Mouse (Mus musculus) midbrain, embryonic 15.5 days (tissue): ENCODE results near the gene Bean1. TPM values are rescaled to one million over a fixed set of nuclear protein-coding genes. Genes with fewer than 3 reads are reported as not detected.
"Not testable (repeated sequence)": the region's sequence is repeated elsewhere in the genome, so short reads cannot be mapped to it uniquely, and the experiment has no call there.

Experiments
- ATAC-seq: fragments of 200-750 bp; cut with Nextera tagmentation; replicated peaks from 2 replicates; pipeline ENCODE4 v1.8.0; 2017; ENCODE audit warnings: moderate TSS enrichment
- H3K27ac ChIP-seq: fragments of 300-500 bp; sonication (generic); 2 replicates; pipeline ENCODE4 v1.5.1; 2015; ENCODE audit warnings: mild to moderate bottlenecking, inconsistent platforms
- H3K27me3 ChIP-seq: fragments of 300-500 bp; sonication (generic); replicated peaks from 2 replicates; pipeline ENCODE4 v1.6.1; 2015; ENCODE audit warnings: inconsistent platforms
- H3K36me3 ChIP-seq: fragments of 300-500 bp; sonication (generic); replicated peaks from 2 replicates; pipeline ENCODE4 v1.6.1; 2015; ENCODE audit warnings: inconsistent platforms
- H3K4me1 ChIP-seq: fragments of 300-500 bp; sonication (generic); 2 replicates; pipeline ENCODE4 v1.6.1; 2015; ENCODE audit warnings: inconsistent platforms
- H3K4me2 ChIP-seq: fragments of 300-500 bp; sonication (generic); 2 replicates; pipeline ENCODE4 v1.6.1; 2015; ENCODE audit warnings: inconsistent platforms, mild to moderate bottlenecking, moderate library complexity
- H3K4me3 ChIP-seq: fragments of 300-500 bp; sonication (generic); 2 replicates; pipeline ENCODE4 v1.5.1; 2015; ENCODE audit warnings: mild to moderate bottlenecking, inconsistent platforms
- H3K9ac ChIP-seq: fragments of 300-500 bp; sonication (generic); 2 replicates; pipeline ENCODE4 v1.6.1; 2015; ENCODE audit warnings: mild to moderate bottlenecking, inconsistent platforms
- H3K9me3 ChIP-seq: fragments of 300-500 bp; sonication (generic); 2 replicates; pipeline ENCODE4 v1.6.1; 2016; ENCODE audit warnings: inconsistent platforms
- WGBS: fragments of 180-500 bp; shearing (Covaris S2); methylation state at CpG from one replicate; pipeline ENCODE4 v1.1.7; 2015; ENCODE audit warnings: mixed read lengths; 5-methylcytosine and 5-hydroxymethylcytosine counted together
- polyA plus RNA-seq: library from polyadenylated mRNA; unstranded; fragments of >200 nt; fragmentation: Nextera tagmentation; extraction: Ambion mirVana; gene quantifications from 2 replicates; pipeline ENCODE4 v1.2.1, GENCODE M21; 2015

The Bean1 gene
- polyA plus RNA-seq, 1 experiment from 2014 or later = 6.6 TPM

DNA sequence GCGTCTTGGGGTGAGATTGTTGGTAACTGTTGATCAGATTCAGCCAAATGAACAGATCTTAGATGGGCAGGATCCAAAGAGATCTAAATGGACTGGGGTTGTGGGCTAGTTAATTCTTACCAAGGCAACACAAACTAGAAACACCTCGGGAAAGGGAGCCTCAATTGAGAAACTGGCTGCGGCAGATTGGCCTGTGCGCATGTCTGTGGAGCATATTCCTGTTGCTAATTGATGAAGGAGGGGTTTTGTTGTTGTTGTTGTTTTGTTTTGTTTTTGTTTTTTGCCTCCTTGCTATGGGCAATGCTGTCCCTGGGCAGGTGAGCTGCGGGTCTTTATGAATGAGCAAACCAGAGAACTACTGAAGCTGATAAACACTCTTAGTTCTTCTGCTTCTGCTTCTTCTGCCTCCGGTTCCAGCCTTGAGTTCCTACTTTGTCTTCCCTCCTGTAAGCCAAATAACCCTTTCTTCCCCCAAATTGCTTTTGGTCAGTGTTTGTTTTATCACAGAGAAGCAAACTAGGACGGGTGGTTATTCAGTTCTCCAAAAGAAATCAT, 79.3 kb downstream of the Bean1 start:
- WGBS = 85% methylated on average over 7 of the region's 7 CpGs
- no peaks in the 10 kb centered on the region for H3K27me3 ChIP-seq

GRCm38 (mm10) chr8:104250439-104251367, 80.5 kb downstream of the Bean1 start, which contains the start of gene Cklf:
TSS of gene Cklf (plus strand) at chr8:104250861.
- H3K4me1 ChIP-seq = peaks cover 24% of the 10 kb centered on the region
- peak within 1 kb of the TSS; percentile 57 for H3K9ac ChIP-seq
- 0 out of 2 replicates have a peak, but pooled peaks cover 2% of the 10 kb centered on the region for H3K36me3 ChIP-seq
- no peaks in the 10 kb centered on the region for H3K27me3 ChIP-seq
- 4% methylated on average over 41 of the region's 41 CpGs for WGBS
- peak within 1 kb of the TSS; percentile 57 for H3K27ac ChIP-seq
- no peaks in the 10 kb centered on the region for H3K9me3 ChIP-seq
- peak within 1 kb of the TSS; percentile 72 for H3K4me3 ChIP-seq
- H3K4me2 ChIP-seq = peak within 1 kb of the TSS; percentile 81
- ATAC-seq = peak; percentile 86

More for the DNA sequence above, 79.3 kb downstream of the Bean1 start:
- Histone ChIP-seq H3K4me2 (no peak overlapping the region), H3K4me3 (no peak overlapping the region), H3K27ac (no peak overlapping the region), H3K36me3 (0 out of 2 replicates have a peak, but pooled peaks cover 5% of the 10 kb centered on the region), H3K9me3 (no peaks in the 10 kb centered on the region), H3K4me1 (peaks cover 24% of the 10 kb centered on the region), H3K9ac (no peak overlapping the region)
- no peak for ATAC-seq

DNA sequence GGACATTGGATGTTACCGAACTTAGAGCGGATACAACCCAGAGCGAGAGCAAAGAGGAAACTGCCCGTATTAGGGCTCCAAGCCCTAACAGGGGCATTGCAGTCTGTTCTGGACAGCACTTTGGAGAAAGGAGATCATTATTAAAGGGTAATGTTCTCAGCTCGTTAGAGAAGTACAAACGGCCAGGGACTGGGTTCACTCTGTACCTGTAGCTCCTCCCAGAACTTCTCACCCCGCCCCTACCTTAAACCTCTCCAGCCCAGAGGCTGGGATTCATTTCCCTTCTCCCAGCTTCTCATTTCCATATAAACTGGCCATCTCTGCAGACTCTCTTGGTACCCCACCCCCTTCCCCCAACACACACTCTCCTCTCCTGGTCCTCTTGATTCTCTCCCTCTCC, 81.2 kb downstream of the Bean1 start:
- Histone ChIP-seq H3K9ac (peak overlapping the region; percentile 57), H3K27me3 (no peaks in the 10 kb centered on the region), H3K27ac (no peak overlapping the region), H3K9me3 (no peaks in the 10 kb centered on the region), H3K36me3 (no peaks in the 10 kb centered on the region), H3K4me2 (peak overlapping the region; percentile 81), H3K4me3 (peak overlapping the region; percentile 72), H3K4me1 (peaks cover 24% of the 10 kb centered on the region)
- no peak for ATAC-seq
- under 1% methylated on average over 7 of the region's 7 CpGs for WGBS

DNA sequence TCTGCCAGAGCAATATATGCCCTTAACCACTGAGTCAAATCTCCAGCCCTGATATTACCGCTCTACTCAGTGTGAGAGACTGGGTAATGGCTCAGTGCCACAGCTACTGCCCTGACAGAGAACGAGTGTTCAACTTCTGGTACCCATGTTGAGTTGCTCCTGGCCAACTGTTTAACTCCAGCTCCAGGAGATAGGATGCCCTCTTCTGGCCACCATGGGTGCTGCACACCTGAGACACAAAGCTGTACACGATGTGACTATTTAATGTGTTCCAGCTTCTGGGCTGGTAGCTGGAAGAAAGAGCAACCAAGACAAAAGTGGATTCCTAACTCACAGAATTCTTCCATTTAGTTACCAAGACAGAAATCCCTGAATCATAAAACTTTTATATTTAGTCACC, 82.8 kb downstream of the Bean1 start:
- Histone ChIP-seq H3K4me2 (no peak overlapping the region), H3K4me3 (no peak overlapping the region), H3K4me1 (peaks cover 10% of the 10 kb centered on the region; the same call in 1 of the 2 replicates), H3K9me3 (no peaks in the 10 kb centered on the region), H3K27ac (no peak overlapping the region), H3K9ac (no peak overlapping the region), H3K36me3 (peaks cover under 1% of the 10 kb centered on the region; the same call in 1 of the 2 replicates), H3K27me3 (no peaks in the 10 kb centered on the region)
- 93% methylated on average over 3 of the region's 3 CpGs for WGBS
- no peak for ATAC-seq

- H3K4me1 ChIP-seq, H3K9me3 ChIP-seq, H3K27ac ChIP-seq, H3K27me3 ChIP-seq, H3K4me2 ChIP-seq, H3K4me3 ChIP-seq, H3K9ac ChIP-seq, ATAC-seq: not testable (repeated sequence)
- peaks cover 12% of the 10 kb centered on the region for H3K36me3 ChIP-seq
- WGBS = 91% methylated on average over 5 of the region's 5 CpGs
Observed at GRCm38 (mm10) chr8:104261802-104262201, 91.6 kb downstream of the Bean1 start.

DNA sequence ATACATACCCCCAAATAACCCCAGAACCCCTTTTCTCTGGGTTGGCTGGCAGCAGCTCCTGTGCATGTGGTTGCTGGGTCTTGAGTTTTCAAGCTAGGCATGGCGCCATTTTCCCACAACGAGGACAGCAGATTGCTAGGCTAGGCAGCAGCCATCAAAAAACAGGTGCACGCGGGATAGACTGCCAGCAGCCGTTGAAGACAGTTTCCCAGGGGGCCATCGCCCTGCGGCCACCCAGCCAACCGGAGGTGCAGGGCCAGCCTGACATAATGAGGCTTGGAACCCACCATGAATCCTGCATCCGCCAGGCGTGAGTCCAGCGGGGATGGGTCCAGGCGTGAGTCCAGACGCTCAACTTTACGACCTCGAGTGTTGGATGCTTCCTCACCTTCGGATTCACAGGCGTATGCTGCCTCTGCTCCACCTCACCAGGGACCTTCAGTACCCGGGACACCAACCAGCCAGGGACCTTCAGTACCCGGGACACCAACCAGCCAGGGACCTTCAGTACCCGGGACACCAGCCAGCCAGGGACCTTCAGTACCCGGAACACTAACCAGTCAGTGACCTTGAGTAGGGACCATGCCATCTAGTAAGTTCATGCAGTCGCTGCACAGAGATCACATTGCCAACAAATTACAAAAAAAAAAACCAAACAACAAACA, 94.2 kb downstream of the Bean1 start:
- WGBS = 96% methylated on average over 22 of the region's 22 CpGs
- H3K4me2 ChIP-seq, H3K27me3 ChIP-seq, H3K9me3 ChIP-seq, ATAC-seq, H3K36me3 ChIP-seq, H3K27ac ChIP-seq, H3K4me3 ChIP-seq, H3K9ac ChIP-seq, H3K4me1 ChIP-seq: not testable (repeated sequence)

DNA sequence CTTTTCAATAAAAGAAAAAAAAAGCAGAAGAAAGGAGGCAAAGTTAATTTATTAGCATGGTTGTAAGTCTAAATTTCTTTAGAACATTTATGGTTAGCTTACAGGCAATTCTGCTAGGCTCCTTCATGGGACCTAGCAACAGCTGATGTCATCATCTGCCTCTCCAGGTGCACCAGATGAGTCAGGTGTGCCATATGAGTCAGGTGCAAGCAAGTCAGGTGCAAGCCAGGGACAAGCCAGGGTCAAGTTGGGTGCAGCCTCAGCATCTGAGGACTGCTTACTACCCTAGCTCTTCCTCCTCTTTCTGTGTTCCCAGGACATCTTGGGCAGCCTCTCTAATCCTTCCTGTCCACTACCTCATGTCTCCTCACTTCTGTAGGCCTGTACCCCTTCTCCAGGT, 98.1 kb downstream of the Bean1 start:
- H3K4me2 ChIP-seq = no peak overlapping the region
- no peaks in the 10 kb centered on the region for H3K4me1 ChIP-seq
- H3K27ac ChIP-seq = no peak overlapping the region
- H3K36me3 ChIP-seq = no peaks in the 10 kb centered on the region
- H3K9ac ChIP-seq = no peak overlapping the region
- no peaks in the 10 kb centered on the region for H3K9me3 ChIP-seq
- no peak overlapping the region for H3K4me3 ChIP-seq
- ATAC-seq = no peak
- no peaks in the 10 kb centered on the region for H3K27me3 ChIP-seq

Other genes with a start within 250 kb of the Bean1 start
- gene Cdh5, start 68.8 kb upstream of the Bean1 start, polyA plus RNA-seq = 15.3 and 16.1 TPM in 2 replicates
- 53.9 and 54.0 TPM in 2 replicates for gene Tk2, start 78.1 kb downstream of the Bean1 start, polyA plus RNA-seq
- 29.2 and 32.3 TPM in 2 replicates for gene Cklf, start 80.4 kb downstream of the Bean1 start, polyA plus RNA-seq
- gene Cmtm2a, start 122.7 kb downstream of the Bean1 start, polyA plus RNA-seq = not detected in 2 replicates
- not detected in 2 replicates for gene Gm45711, start 139.6 kb downstream of the Bean1 start, polyA plus RNA-seq
- gene Cmtm1, start 139.7 kb downstream of the Bean1 start, polyA plus RNA-seq = not detected in 2 replicates
- not detected in 2 replicates for gene Gm11020, start 151.1 kb downstream of the Bean1 start, polyA plus RNA-seq
- not detected in 2 replicates for gene Cmtm2b, start 151.8 kb downstream of the Bean1 start, polyA plus RNA-seq
- 33.2 and 37.2 TPM in 2 replicates for gene Cmtm3, start 169.0 kb downstream of the Bean1 start, polyA plus RNA-seq
- 2.4 and 2.6 TPM in 2 replicates for gene Cmtm4, start 225.4 kb downstream of the Bean1 start, polyA plus RNA-seq